Mouse (Mus musculus) forebrain, embryonic 16.5 days (tissue): ENCODE results near the gene Olfr1090. TPM values are rescaled to one million over a fixed set of nuclear protein-coding genes. Genes with fewer than 3 reads are reported as not detected.

ENCODE experiments used
- ATAC-seq: fragments of 200-750 bp; cut with Nextera tagmentation; 2 replicates; pipeline ENCODE4 v1.8.0; 2017; ENCODE audit warnings: mild to moderate bottlenecking, moderate library complexity
- H3K27ac ChIP-seq: fragments of 300-500 bp; sonication (generic); 2 replicates; pipeline ENCODE4 v1.5.1; 2014; ENCODE audit warnings: low read length, control low read depth
- H3K27me3 ChIP-seq: fragments of 300-500 bp; sonication (generic); replicated peaks from 2 replicates; pipeline ENCODE4 v1.6.1; 2014; ENCODE audit warnings: low read length; ENCODE audit not compliant: control insufficient read depth, insufficient read depth
- H3K36me3 ChIP-seq: fragments of 300-500 bp; sonication (generic); 2 replicates; pipeline ENCODE4 v1.6.1; 2014; ENCODE audit not compliant: control insufficient read depth, insufficient read depth
- H3K4me1 ChIP-seq: fragments of 300-500 bp; sonication (generic); replicated peaks from 2 replicates; pipeline ENCODE4 v1.6.1; 2014; ENCODE audit warnings: low read length; ENCODE audit not compliant: control insufficient read depth, insufficient read depth
- H3K4me2 ChIP-seq: fragments of 300-500 bp; sonication (generic); 2 replicates; pipeline ENCODE4 v1.6.1; 2014; ENCODE audit warnings: mild to moderate bottlenecking, low read length, control low read depth
- H3K4me3 ChIP-seq: fragments of 300-500 bp; sonication (generic); replicated peaks from 2 replicates; pipeline ENCODE4 v1.5.1; 2014; ENCODE audit warnings: mild to moderate bottlenecking, low read length, control low read depth
- H3K9ac ChIP-seq: fragments of 300-500 bp; sonication (generic); replicated peaks from 2 replicates; pipeline ENCODE4 v1.6.1; 2014; ENCODE audit warnings: low read depth, low read length, control low read depth
- H3K9me3 ChIP-seq: fragments of 300-500 bp; sonication (generic); 2 replicates; pipeline ENCODE4 v1.6.1; 2016; ENCODE audit warnings: low read length; ENCODE audit not compliant: control insufficient read depth
- WGBS: fragments of 180-500 bp; shearing (Covaris S2); extraction: QIAGEN DNeasy Blood & Tissue Kit; methylation state at CpG from one replicate; pipeline ENCODE4 v1.1.7; 2014; 5-methylcytosine and 5-hydroxymethylcytosine counted together
- polyA plus RNA-seq: library from polyadenylated mRNA; unstranded; fragments of >200 nt; fragmentation: Nextera tagmentation; extraction: Ambion mirVana; gene quantifications from 2 replicates; pipeline ENCODE4 v1.2.1, GENCODE M21; 2015

Olfr1090 gene
- not detected in 2 replicates for polyA plus RNA-seq

- Histone ChIP-seq H3K4me3 (no peak within 1 kb of the TSS), H3K9me3 (no peaks in the 10 kb centered on the region), H3K9ac (no peak within 1 kb of the TSS), H3K27ac (no peak within 1 kb of the TSS), H3K4me2 (no peak within 1 kb of the TSS), H3K27me3 (no peaks in the 10 kb centered on the region), H3K36me3 (no peaks in the 10 kb centered on the region), H3K4me1 (no peaks in the 10 kb centered on the region)
- ATAC-seq, result no peak
- WGBS, result 95% methylated on average over 1 of the region's 1 CpGs
Observed at GRCm38 (mm10) chr2:86758893-86759292, at the start of gene Olfr1090. TSS of gene Olfr1090 (minus strand) at chr2:86758993.

GRCm38 (mm10) chr2:86782179-86782578, 23.4 kb upstream of the Olfr1090 start, which contains the start of gene Olfr1093:
TSS of gene Olfr1093 (plus strand) at chr2:86782479.
- H3K9me3 ChIP-seq, result no peaks in the 10 kb centered on the region
- no peaks in the 10 kb centered on the region for H3K36me3 ChIP-seq
- no peak within 1 kb of the TSS for H3K27ac ChIP-seq
- no peak for ATAC-seq
- WGBS, result 86% methylated on average over 2 of the region's 2 CpGs
- H3K4me3 ChIP-seq, result no peak within 1 kb of the TSS
- H3K4me1 ChIP-seq, result no peaks in the 10 kb centered on the region
- no peaks in the 10 kb centered on the region for H3K27me3 ChIP-seq
- no peak within 1 kb of the TSS for H3K4me2 ChIP-seq
- H3K9ac ChIP-seq, result no peak within 1 kb of the TSS

- ATAC-seq, result no peak
- 99% methylated on average over 6 of the region's 6 CpGs for WGBS
- Histone ChIP-seq H3K4me3 (no peak overlapping the region), H3K9me3 (no peaks in the 10 kb centered on the region), H3K9ac (no peak overlapping the region), H3K27me3 (no peaks in the 10 kb centered on the region), H3K4me2 (no peak overlapping the region), H3K36me3 (no peaks in the 10 kb centered on the region), H3K27ac (no peak overlapping the region), H3K4me1 (no peaks in the 10 kb centered on the region)
Observed at GRCm38 (mm10) chr2:86761050-86761449, 2.3 kb upstream of the Olfr1090 start.

DNA sequence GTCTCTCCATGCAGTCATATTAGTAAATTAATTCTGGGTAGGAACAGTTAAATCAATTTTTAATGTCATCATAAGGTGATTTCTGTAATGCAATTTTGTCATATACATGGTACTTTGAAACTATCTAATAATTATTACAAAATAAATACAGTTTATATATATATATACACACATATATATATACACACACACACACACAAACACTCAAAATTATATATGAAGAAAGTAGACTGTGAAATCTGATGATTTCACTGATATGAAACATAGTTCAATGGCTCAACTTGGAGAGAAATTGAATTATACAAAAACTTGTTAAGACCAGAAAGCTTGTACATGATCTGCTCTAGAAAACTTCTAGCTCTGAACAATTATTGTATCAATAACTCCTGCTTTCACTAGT, 25.2 kb downstream of the Olfr1090 start, which contains the start of gene Olfr1089:
Olfr1089 (minus strand) TSS at position 101 of the 400 bp plus-strand sequence.
- Histone ChIP-seq H3K27ac (no peak within 1 kb of the TSS), H3K27me3 (no peaks in the 10 kb centered on the region), H3K9me3 (no peaks in the 10 kb centered on the region), H3K4me3 (no peak within 1 kb of the TSS), H3K36me3 (no peaks in the 10 kb centered on the region), H3K9ac (no peak within 1 kb of the TSS), H3K4me2 (no peak within 1 kb of the TSS), H3K4me1 (no peaks in the 10 kb centered on the region)
- ATAC-seq, result no peak

Other genes with a start within 250 kb of the Olfr1090 start
- gene Olfr1079, start 216.5 kb downstream of the Olfr1090 start, polyA plus RNA-seq, result not detected in 2 replicates
- not detected in 2 replicates for gene Olfr1080, start 200.8 kb downstream of the Olfr1090 start, polyA plus RNA-seq
- gene Olfr1082, start 160.0 kb downstream of the Olfr1090 start, polyA plus RNA-seq, result not detected in 2 replicates
- not detected in 2 replicates for gene Olfr1084, start 119.3 kb downstream of the Olfr1090 start, polyA plus RNA-seq
- not detected in 2 replicates for gene Olfr1085, start 97.0 kb downstream of the Olfr1090 start, polyA plus RNA-seq
- gene Olfr1086, start 78.9 kb downstream of the Olfr1090 start, polyA plus RNA-seq, result not detected in 2 replicates
- gene Olfr1087, start 60.6 kb downstream of the Olfr1090 start, polyA plus RNA-seq, result not detected in 2 replicates
- not detected in 2 replicates for gene Olfr1089, start 25.3 kb downstream of the Olfr1090 start, polyA plus RNA-seq
- gene Olfr1093, start 23.5 kb upstream of the Olfr1090 start, polyA plus RNA-seq, result not detected in 2 replicates
- gene Olfr141, start 51.0 kb upstream of the Olfr1090 start, polyA plus RNA-seq, result not detected in 2 replicates
- not detected in 2 replicates for gene Olfr1094, start 65.7 kb upstream of the Olfr1090 start, polyA plus RNA-seq
- gene Olfr1095, start 92.7 kb upstream of the Olfr1090 start, polyA plus RNA-seq, result not detected in 2 replicates
- gene Gm13723, start 115.8 kb upstream of the Olfr1090 start, polyA plus RNA-seq, result not detected in 2 replicates
- not detected in 2 replicates for gene Olfr1097, start 133.2 kb upstream of the Olfr1090 start, polyA plus RNA-seq
- gene Olfr1098, start 165.6 kb upstream of the Olfr1090 start, polyA plus RNA-seq, result not detected in 2 replicates
- gene Olfr1099, start 201.7 kb upstream of the Olfr1090 start, polyA plus RNA-seq, result not detected in 2 replicates
- not detected in 2 replicates for gene Olfr1100, start 221.0 kb upstream of the Olfr1090 start, polyA plus RNA-seq
- gene Olfr1101, start 232.2 kb upstream of the Olfr1090 start, polyA plus RNA-seq, result not detected in 2 replicates
- not detected in 2 replicates for gene Olfr1102, start 239.4 kb upstream of the Olfr1090 start, polyA plus RNA-seq